Mouse (Mus musculus) brain, adult 2 months (tissue): Measurements from ENCODE around the gene Art2b.
"Not testable (repeated sequence)": the region's sequence is repeated elsewhere in the genome, so short reads cannot be mapped to it uniquely, and the experiment has no call there.

Experiments used
- DNase-seq: peaks from one replicate; pipeline ENCODE4 v3.0.0; 2011; ENCODE audit warnings: low read depth, low spot score

Gene Art2b

DNA sequence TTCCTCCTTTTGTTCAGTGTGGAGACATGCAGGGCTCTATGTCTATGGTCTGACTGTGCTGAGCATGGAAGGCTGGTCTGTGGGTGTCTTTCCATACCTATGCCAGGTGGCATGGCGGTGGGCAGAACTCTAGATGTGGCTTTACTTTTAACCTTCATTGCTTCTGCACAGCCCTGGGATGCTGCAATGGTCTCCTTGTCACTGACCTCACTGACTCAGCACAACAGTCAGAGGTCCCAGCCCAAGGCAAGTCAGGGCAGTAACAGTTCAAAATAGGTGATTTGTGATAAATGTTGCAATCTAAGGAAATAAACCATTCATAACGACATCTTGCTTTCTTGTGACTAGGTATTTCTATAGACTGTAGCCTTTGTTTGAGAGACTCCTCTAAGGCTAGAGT is 21.3 kb downstream of the Art2b start:
- no peak for DNase-seq

GRCm38 (mm10) chr7:101559393-101559792 is 26.0 kb downstream of the Art2b start:
- not testable (repeated sequence) for DNase-seq

GRCm38 (mm10) chr7:101557391-101557790 is 28.0 kb downstream of the Art2b start:
- DNase-seq: no peak

DNA sequence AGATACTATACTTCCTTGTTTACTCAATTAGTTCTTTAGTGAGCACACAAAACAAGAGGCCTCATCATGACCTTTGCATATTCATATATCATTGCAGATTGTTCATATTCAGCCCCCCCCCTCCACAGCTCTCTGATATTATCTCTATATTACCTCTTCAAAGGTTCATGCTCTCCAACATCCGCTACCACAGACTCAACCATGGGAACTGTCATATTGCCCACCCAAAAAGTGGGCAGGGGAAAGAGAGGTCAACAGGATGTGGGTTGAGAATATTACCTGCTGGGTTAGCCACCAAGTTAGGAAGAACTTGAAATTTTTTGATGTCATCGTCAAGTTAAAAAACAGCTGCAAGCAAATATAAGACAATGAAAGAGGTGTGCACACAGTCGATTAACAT is 29.9 kb downstream of the Art2b start:
- DNase-seq: not testable (repeated sequence)

GRCm38 (mm10) chr7:101551530-101551929 is 33.9 kb downstream of the Art2b start:
- no peak for DNase-seq

GRCm38 (mm10) chr7:101550686-101551485 is 34.5 kb downstream of the Art2b start:
- no peak for DNase-seq

DNA sequence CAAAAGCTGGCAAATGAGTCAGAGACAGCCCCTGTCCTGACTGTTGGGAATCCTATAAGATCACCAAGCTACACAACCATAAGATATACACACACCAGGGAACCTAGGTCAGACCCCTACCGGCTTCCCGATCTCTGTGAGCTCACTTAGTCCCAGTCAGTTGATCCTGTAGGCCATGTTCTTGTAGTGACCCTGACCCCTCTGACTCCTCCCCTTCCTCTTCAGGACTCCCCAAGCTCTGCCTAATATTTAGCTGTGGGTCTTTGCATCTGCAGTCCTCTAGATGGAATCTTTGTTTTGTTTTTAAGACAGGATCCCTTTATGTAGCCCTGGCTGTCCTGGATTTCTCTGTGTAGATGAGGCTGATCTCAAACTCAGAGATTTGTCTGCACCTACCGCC is 36.1 kb downstream of the Art2b start:
- no peak for DNase-seq

GRCm38 (mm10) chr7:101547651-101548050 is 37.7 kb downstream of the Art2b start:
- DNase-seq: no peak

DNA sequence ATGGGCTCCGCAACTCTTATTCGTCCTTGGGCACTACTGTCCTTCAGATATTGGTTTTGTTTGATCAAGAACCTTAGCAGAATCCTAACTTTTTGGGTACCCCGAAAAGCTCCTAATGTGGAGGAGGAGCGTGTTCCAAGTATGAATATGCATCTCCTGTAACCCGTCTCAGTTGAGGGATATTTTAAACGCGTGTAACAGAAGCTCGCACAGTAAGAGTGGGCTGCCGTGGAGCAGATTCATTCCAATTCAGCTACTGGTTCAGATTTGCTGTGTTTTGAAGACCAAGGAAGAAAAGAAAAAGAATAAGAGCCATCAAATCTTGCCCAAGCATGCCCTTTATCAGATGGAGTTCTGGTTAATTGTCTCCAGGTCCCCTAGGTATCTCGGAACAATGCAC is 43.7 kb downstream of the Art2b start:
- peak; percentile 79 for DNase-seq

DNA sequence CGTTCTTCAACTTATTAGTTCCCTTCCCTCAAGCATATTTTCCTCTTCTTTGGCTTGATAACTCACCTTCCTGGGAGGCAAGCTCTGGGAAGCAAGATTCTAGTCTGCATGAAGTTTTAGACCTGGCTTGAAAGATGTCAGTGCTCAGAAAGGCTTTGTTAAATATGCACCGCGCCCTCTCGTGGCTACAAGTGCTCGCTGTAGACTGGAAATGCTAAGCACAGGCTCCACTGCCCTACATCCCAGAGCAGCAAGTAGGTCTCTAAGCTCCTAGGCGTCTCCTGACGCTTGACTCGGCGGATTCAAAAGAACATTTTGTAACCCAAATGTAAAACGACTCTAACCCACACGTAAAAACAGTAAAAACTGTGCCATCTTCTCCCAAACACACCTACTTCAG is 44.3 kb downstream of the Art2b start:
- peak; percentile 95 for DNase-seq

GRCm38 (mm10) chr7:101540684-101541083 is 44.7 kb downstream of the Art2b start:
- DNase-seq: no peak

DNA sequence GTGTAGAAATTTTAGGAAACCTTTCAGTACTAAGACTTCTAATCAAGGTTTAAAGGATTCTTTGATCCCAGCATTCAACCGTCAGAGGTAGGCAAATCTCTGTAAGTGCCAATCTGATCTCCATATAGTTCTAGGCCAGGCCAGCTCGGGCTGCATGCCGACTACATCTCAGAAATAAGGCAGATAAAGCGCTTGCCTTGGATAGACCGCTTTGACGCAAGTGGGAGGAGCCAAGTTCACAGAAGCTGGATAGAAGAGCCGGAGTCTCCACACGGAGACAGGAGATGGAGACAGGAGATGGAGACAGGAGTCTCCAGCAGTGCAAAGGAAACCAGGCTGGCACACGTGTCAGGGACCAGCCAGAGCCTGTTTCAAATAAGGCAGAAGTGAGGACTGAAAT is 45.6 kb downstream of the Art2b start:
- DNase-seq: peak; percentile 66

GRCm38 (mm10) chr7:101538141-101538933 is 47.1 kb downstream of the Art2b start:
- peak; percentile 85 for DNase-seq

- peak; percentile 78 for DNase-seq
Measured at GRCm38 (mm10) chr7:101537541-101537940, 47.9 kb downstream of the Art2b start.

DNA sequence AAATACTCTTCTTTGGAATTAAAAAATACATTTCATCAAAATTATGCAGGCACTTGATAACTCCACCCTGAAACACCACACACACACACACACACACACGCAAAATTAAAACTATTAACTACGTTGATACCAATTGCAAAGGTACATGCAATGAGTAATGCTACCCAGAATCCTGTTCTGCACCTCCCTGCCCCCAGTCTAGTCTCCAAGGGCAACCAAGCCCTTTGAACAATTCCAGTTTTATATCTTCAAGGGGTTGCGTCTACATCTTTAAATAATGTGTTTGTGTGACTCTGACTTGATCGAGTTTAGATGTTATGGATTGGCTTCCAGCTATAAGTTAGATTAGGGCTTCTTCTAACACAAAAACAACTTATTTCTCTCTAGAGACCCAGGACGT is 49.9 kb downstream of the Art2b start:
- peak; percentile 63 for DNase-seq

DNA sequence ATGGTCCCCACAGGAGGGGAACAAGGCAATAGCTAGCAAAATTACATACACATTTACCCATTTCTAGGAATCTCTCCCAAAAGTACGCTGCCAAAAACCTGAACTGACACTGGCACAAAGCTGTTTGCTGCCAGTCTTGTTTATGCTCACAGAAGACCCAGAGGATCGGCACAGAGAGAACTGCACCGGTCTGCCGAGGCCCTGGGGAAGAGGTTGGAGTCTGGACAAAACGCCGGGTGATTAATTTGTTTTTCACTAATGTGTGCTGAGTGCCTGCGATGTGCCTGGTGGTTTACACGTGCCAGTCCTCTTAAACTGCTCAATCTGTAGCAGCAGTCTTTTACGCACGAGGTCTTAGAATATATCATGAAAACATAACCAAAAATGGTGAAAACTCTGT is 50.3 kb downstream of the Art2b start:
- DNase-seq: no peak

- DNase-seq: no peak
Measured at GRCm38 (mm10) chr7:101534428-101534827, 51.0 kb downstream of the Art2b start.
